Mouse (Mus musculus): ENCODE measurements around the gene Sf3a1.

DNA sequence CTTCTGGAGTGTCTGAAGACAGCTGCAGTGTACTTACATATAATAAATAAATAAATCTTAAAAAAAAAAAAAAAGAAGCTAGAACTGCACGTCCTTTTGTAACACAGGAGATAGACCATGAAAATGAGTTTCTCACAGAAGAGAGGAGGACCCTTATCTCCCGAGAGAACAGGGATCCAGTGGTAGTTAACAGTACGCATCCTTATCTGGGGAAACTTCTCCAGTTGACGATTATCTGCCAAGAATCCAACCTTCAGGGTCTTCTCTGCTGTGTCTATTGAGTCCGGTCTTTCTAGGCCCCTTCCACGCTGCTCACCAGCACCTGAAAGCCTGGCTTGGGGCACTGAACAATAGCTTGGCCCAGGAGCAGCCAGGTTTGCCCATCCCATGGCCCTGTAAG, 46.2 kb upstream of the Sf3a1 start:
- TF ChIP-seq CTCF (IDR thresholded peaks at IDR 0.05; ENCODE audit: low read depth, low read length) = no peak
- TF ChIP-seq POLR2A (IDR thresholded peaks at IDR 0.05; ENCODE audit: borderline replicate concordance, low read depth, low read length) = no peak
